Mouse (Mus musculus) gastrocnemius, adult 2 months (tissue): ENCODE measurements around the gene Mertk. TPM values are rescaled to one million over a fixed set of nuclear protein-coding genes. Genes with fewer than 3 reads are reported as not detected.
"Not testable (repeated sequence)": the region's sequence is repeated elsewhere in the genome, so short reads cannot be mapped to it uniquely, and the experiment has no call there.

Experiments
- DNase-seq: peaks from one replicate; pipeline ENCODE4 v3.0.0; 2022
- H3K27ac ChIP-seq: fragments of 200-600 bp; 2 replicates; pipeline ENCODE4 v1.8.1; 2022; ENCODE audit warnings: mild to moderate bottlenecking
- H3K4me3 ChIP-seq: fragments of 200-600 bp; 2 replicates; pipeline ENCODE4 v1.8.1; 2022; ENCODE audit warnings: mild to moderate bottlenecking, moderate library complexity
- CTCF ChIP-seq: fragments of 200-600 bp; IDR thresholded peaks from 2 replicates; pipeline ENCODE4 v1.8.1; 2022; ENCODE audit warnings: antibody characterized with exemption, mild to moderate bottlenecking, moderate library complexity
- intact Hi-C: fragments of 180-260 bp; cut with DNase I; formaldehyde crosslinking; loops from one replicate; pipeline ENCODE4 v1.15.1; 2025
- long read RNA-seq, 2 experiments: library from polyadenylated mRNA; stranded (forward); transcript quantifications; one replicate each; pipeline ENCODE4 v2.0.0; 2021
- total RNA-seq, 2 experiments: library from RNA; stranded (reverse); gene quantifications; 2 replicates each; pipeline ENCODE4 v1.2.3; 2021

The Mertk gene
- total RNA-seq, result 1 to 10 TPM; 1.6 to 3.5 TPM
- long read RNA-seq, experiment 1, full-length matches to known transcripts, result 2 of 6 reads
- long read RNA-seq, experiment 1, partial matches to known transcripts, result 3 of 6 reads
- long read RNA-seq, experiment 1, other reads (novel, unspliced or antisense), result 1 of 6 reads
- long read RNA-seq, experiment 2, result 0 reads

- TF ChIP-seq CTCF, result no peak
- DNase-seq, result peak; percentile 91
- Histone ChIP-seq H3K27ac (peak within 1 kb of the TSS; percentile 82), H3K4me3 (peak within 1 kb of the TSS; percentile 73)
- intact Hi-C loops, result loop anchor here (1.0 to 5.0 kb wide), 3 partner anchors 39 to 119 kb away; no protein-coding TSS in a partner anchor
Observed at GRCm38 (mm10) chr2:128698693-128699181, at the start of gene Mertk. Gene Mertk (plus strand): TSS chr2:128698956.

GRCm38 (mm10) chr2:128680661-128681060, 18.1 kb upstream of the Mertk start:
- Histone ChIP-seq H3K4me3 (no peak overlapping the region), H3K27ac (no peak overlapping the region)
- intact Hi-C loops, result loop anchor here (10.0 kb wide), 1 partner anchor 264 kb away; the partner anchor contains the start of gene Zc3h8
- no peak for DNase-seq
- no peak for TF ChIP-seq CTCF

- no peak for TF ChIP-seq CTCF
- peak within 1 kb of the TSS; percentile 84 for H3K4me3 ChIP-seq
- peak; percentile 93 for DNase-seq
- intact Hi-C loops, result loop anchor here (10.0 kb wide), 1 partner anchor 258 kb away; the partner anchor contains the start of gene Zc3h8
- H3K27ac ChIP-seq, result peak within 1 kb of the TSS; percentile 90
Observed at GRCm38 (mm10) chr2:128686921-128687557, 11.7 kb upstream of the Mertk start, which contains the start of gene Anapc1. Gene Anapc1 (minus strand): TSS chr2:128687391.

GRCm38 (mm10) chr2:128687558-128688120, 11.1 kb upstream of the Mertk start:
- H3K27ac ChIP-seq, result peak overlapping the region; percentile 90
- TF ChIP-seq CTCF, result no peak
- intact Hi-C loops, result loop anchor here (10.0 kb wide), 1 partner anchor 257 kb away; the partner anchor contains the start of gene Zc3h8
- H3K4me3 ChIP-seq, result peak overlapping the region; percentile 84
- no peak for DNase-seq

- Histone ChIP-seq H3K27ac (no peak overlapping the region), H3K4me3 (no peak overlapping the region)
- TF ChIP-seq CTCF, result no peak
- no peak for DNase-seq
- intact Hi-C loops, result no loop called here
Observed at GRCm38 (mm10) chr2:128692336-128692735, 6.4 kb upstream of the Mertk start.

- Histone ChIP-seq H3K4me3 (no peak overlapping the region), H3K27ac (no peak overlapping the region)
- no peak for TF ChIP-seq CTCF
- no peak for DNase-seq
- intact Hi-C loops, result no loop called here
Observed at GRCm38 (mm10) chr2:128692771-128693170, 6.0 kb upstream of the Mertk start.

- no peak overlapping the region for H3K27ac ChIP-seq
- H3K4me3 ChIP-seq, result no peak overlapping the region
- no peak for DNase-seq
- intact Hi-C loops, result no loop called here
- TF ChIP-seq CTCF, result no peak
Observed at GRCm38 (mm10) chr2:128693236-128693635, 5.5 kb upstream of the Mertk start.

- H3K4me3 ChIP-seq, DNase-seq, H3K27ac ChIP-seq, intact Hi-C loops: not testable (repeated sequence)
Observed at GRCm38 (mm10) chr2:128693828-128694227, 4.9 kb upstream of the Mertk start.

- H3K27ac ChIP-seq, result no peak overlapping the region
- TF ChIP-seq CTCF, result peak; percentile 43
- no peak overlapping the region for H3K4me3 ChIP-seq
- intact Hi-C loops, result no loop called here
- DNase-seq, result no peak
Observed at GRCm38 (mm10) chr2:128694548-128694947, 4.2 kb upstream of the Mertk start.

- intact Hi-C loops, result loop anchor here (5.0 kb wide), 1 partner anchor 41 kb away; no protein-coding TSS in a partner anchor
Observed at GRCm38 (mm10) chr2:128696426-128696825, 2.3 kb upstream of the Mertk start.

GRCm38 (mm10) chr2:128697047-128697446, 1.7 kb upstream of the Mertk start:
- no peak for TF ChIP-seq CTCF
- DNase-seq, result no peak
- intact Hi-C loops, result loop anchor here (5.0 kb wide), 1 partner anchor 40 kb away; no protein-coding TSS in a partner anchor
- Histone ChIP-seq H3K27ac (no peak overlapping the region), H3K4me3 (no peak overlapping the region)

More at GRCm38 (mm10) chr2:128696426-128696825, 2.3 kb upstream of the Mertk start:
- no peak for DNase-seq
- no peak overlapping the region for H3K4me3 ChIP-seq
- no peak overlapping the region for H3K27ac ChIP-seq
- no peak for TF ChIP-seq CTCF

- intact Hi-C loops, result loop anchor here (5.0 kb wide), 1 partner anchor 40 kb away; no protein-coding TSS in a partner anchor
- no peak for DNase-seq
- Histone ChIP-seq H3K4me3 (no peak overlapping the region), H3K27ac (peak overlapping the region; percentile 82)
- TF ChIP-seq CTCF, result no peak
Observed at GRCm38 (mm10) chr2:128697566-128697965, 1.2 kb upstream of the Mertk start.
